Mouse (Mus musculus): Measurements from ENCODE around the gene Hint3.

The Hint3 gene

DNA sequence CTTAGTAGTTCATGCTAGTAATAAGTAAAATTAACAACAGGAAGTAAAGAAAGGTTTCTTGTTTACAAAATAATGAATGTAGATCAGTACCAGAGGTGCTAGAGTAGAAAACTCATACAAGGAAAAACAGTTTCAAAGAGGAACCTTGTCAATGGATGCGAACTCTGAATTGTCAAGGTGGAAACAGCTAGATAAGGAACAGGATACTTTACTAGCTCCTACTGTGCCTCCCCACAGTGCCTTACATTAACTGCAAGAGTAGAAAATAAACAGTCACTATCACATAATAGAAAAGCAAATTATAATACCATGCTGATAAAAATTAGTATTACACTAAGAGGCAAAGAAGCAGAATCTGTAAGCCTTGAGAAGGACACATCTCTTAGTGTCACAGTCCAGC lies 43.7 kb downstream of the Hint3 start:
- no peak for DNase-seq

DNA sequence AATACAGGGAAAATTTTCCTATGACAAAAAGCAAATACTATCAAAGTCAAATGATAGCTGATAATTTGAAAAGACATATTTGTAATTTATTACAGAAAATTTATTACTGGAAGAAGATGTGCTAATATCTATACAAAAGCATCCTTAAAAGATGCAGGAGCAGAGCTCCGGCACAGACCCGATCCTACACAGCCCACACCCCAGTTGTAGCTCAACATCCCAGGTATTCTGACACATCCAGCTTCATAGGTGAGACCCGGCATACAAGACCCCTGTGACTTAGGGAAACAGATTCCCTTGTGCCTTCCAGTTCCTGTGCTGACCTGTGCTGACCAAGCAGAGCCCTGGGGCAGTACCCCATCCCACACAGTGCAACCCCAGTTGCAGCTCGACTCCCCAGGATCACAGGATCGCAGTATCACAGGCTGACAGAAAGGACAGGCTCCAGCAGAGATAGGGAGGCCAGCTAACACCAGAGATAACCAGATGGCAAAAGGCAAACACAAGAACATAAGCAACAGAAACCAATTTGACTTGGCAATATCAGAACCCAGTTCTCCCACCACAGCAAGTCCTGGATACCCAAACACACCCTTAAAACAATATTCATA lies 51.7 kb downstream of the Hint3 start:
- no peak for DNase-seq

DNA sequence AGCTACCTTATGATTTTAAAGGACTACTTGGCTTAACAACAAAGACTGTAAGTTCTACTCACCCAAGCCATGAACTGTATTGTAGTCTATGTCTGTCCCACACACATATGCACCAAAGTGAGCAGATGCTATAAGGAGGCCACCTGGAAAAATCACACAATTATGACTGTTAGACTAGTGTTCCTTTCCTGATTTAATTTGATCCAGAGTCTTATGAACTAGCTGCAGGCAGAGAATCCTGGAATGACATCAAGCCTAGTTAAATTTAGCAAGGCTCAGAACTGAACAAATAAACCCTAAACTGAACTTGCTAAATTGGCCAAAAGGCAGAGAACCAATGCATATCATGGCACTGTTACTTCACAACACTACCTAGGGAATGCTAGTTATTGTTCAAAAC lies 63.1 kb downstream of the Hint3 start:
- DNase-seq = no peak

DNA sequence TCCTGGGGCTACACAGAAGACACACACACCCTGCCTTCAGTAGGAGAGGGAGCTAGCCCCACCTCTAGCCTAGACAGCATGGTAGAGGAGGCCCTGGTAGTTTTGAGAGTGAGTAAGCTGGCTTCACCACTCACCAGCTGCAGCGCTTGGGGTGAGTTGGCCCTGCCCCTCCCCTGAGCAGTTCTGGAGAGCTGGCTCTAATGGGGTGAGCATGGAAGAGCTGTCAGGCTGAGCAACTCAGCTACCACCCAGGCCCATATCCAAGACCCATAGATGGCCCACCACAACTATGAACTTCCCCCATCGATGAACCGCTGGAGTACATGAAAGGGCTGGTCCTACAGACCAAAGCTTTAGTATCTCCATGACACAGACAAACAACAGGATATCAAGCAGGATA lies 64.8 kb downstream of the Hint3 start:
- DNase-seq = no peak
